Mouse (Mus musculus): Measurements from ENCODE around the gene Zfp831.

The Zfp831 gene

GRCm38 (mm10) chr2:174731939-174732338 lies 88.6 kb downstream of the Zfp831 start:
- DNase-seq (ENCODE audit: low spot score), result no peak

- DNase-seq (ENCODE audit: low spot score), result no peak
Observed at GRCm38 (mm10) chr2:174735270-174735669, 91.9 kb downstream of the Zfp831 start.

GRCm38 (mm10) chr2:174747182-174747581 lies 103.8 kb downstream of the Zfp831 start:
- no peak for DNase-seq (ENCODE audit: low spot score)

GRCm38 (mm10) chr2:174748381-174748780 lies 105.0 kb downstream of the Zfp831 start:
- DNase-seq (ENCODE audit: low spot score), result no peak

GRCm38 (mm10) chr2:174753197-174753596 lies 109.9 kb downstream of the Zfp831 start:
- DNase-seq (ENCODE audit: low spot score), result no peak

GRCm38 (mm10) chr2:174754231-174754630 lies 110.9 kb downstream of the Zfp831 start:
- DNase-seq (ENCODE audit: low spot score), result no peak

- DNase-seq (ENCODE audit: low spot score), result no peak
Observed at GRCm38 (mm10) chr2:174759189-174759588, 115.9 kb downstream of the Zfp831 start.
